Mouse (Mus musculus) kidney, adult 2 months (tissue): ENCODE data around the gene Snx21. TPM values are rescaled to one million over a fixed set of nuclear protein-coding genes. Genes with fewer than 3 reads are reported as not detected.
A peak's percentile ranks its signal among the peaks of the same experiment; 100 is the strongest.

Experiments used
- DNase-seq: peaks from one replicate; pipeline ENCODE4 v3.0.0; 2021
- H3K27ac ChIP-seq: fragments of 200-500 bp; 2 replicates; pipeline ENCODE4 v1.5.1; 2012; ENCODE audit warnings: low read depth, low read length, control low read depth, inconsistent platforms; ENCODE audit not compliant: insufficient read depth
- H3K27me3 ChIP-seq: fragments of 200-500 bp; replicated peaks from 2 replicates; pipeline ENCODE4 v1.6.1; 2012; ENCODE audit warnings: mild to moderate bottlenecking, moderate library complexity, low read length, inconsistent platforms; ENCODE audit not compliant: control insufficient read depth, insufficient read depth
- H3K36me3 ChIP-seq: fragments of 200-500 bp; 2 replicates; pipeline ENCODE4 v1.6.1; 2012; ENCODE audit warnings: mild to moderate bottlenecking, moderate library complexity, low read length, inconsistent platforms; ENCODE audit not compliant: control insufficient read depth, insufficient read depth
- H3K4me1 ChIP-seq: fragments of 200-500 bp; 2 replicates; pipeline ENCODE4 v1.6.1; 2011; ENCODE audit warnings: low read length; ENCODE audit not compliant: control insufficient read depth, insufficient read depth
- H3K4me3 ChIP-seq: fragments of 200-500 bp; 2 replicates; pipeline ENCODE4 v1.5.1; 2011; ENCODE audit warnings: mild to moderate bottlenecking, low read depth, low read length, control low read depth; ENCODE audit not compliant: insufficient read depth
- CTCF ChIP-seq: fragments of 200-500 bp; conservative IDR thresholded peaks from 2 replicates; pipeline ENCODE4 v1.5.1; 2011; ENCODE audit warnings: low read depth, mild to moderate bottlenecking, control low read depth, low read length, moderate library complexity, mixed read lengths; ENCODE audit not compliant: insufficient read depth, insufficient read length
- POLR2A ChIP-seq: fragments of 200-500 bp; IDR thresholded peaks from one replicate; pipeline ENCODE4 v1.6.1; 2011; ENCODE audit warnings: low read depth, low read length, control low read depth
- WGBS: fragments of 180-500 bp; shearing (Covaris S2); methylation state at CpG from one replicate; pipeline ENCODE4 v1.1.7; 2018; 5-methylcytosine and 5-hydroxymethylcytosine counted together
- polyA plus RNA-seq: library from polyadenylated mRNA; depleted of rRNA; stranded (reverse); fragments of >200 nt; gene quantifications from 2 replicates; pipeline ENCODE4 v1.2.3, GENCODE M21; 2012

Gene Snx21
- polyA plus RNA-seq, 1 experiment = 23.2 TPM

DNA sequence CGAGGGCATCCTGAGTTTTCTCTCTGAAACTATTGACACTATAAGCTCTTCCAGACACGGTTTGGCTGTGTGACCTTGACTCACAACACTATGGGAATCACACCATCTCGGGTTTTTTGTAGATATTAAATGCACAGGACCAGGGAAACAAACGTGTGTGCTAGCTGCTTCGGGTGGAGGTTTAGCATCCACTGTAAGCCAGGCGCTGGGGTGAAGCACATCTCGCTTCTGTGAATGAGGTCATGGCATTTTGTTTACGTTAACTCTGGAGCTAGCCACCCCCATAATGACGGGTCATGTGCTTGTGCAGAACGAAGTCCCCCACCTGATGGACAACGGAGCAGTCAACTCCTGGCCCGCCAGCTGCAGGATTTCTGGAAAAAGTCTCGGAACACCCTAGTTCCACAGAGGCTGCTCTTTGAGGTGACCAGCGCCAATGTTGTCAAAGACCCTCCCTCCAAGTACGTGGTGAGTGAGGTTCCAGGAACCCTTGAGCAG lies 814 bp downstream of the Snx21 start:
- H3K4me3 ChIP-seq = peak overlapping the region; percentile 64
- peak overlapping the region; percentile 73 for H3K27ac ChIP-seq
- WGBS = 13% methylated on average over 15 of the region's 15 CpGs
- no peaks in the 10 kb centered on the region for H3K36me3 ChIP-seq
- peaks cover 7% of the 10 kb centered on the region; the same call in 1 of the 2 replicates for H3K4me1 ChIP-seq
- DNase-seq = no peak
- TF ChIP-seq CTCF (no peak), POLR2A (no peak)
- no peaks in the 10 kb centered on the region for H3K27me3 ChIP-seq

DNA sequence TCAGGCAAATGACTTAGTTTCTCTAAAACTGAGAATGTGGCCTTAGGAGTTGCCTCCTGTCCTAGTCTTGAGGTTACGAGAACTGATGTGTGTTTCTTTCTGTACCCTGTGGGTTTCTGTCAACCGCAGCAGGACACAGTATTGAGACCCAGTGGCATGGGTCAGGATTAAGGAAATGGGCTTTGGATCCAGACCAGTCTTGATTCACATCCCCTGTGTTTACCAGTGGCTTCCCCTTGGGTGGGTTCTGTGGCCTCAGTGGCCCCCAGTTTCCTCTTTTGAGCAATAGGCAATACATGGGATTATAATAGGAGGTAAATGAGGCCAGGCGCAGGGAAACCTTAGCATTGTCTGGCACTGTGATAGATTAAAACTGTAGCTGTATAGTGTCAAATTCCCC lies 1.4 kb downstream of the Snx21 start:
- Histone ChIP-seq H3K36me3 (0 out of 2 replicates have a peak, but pooled peaks cover 1% of the 10 kb centered on the region), H3K4me1 (peaks cover 7% of the 10 kb centered on the region; the same call in 1 of the 2 replicates), H3K4me3 (peak overlapping the region; percentile 64), H3K27me3 (no peaks in the 10 kb centered on the region), H3K27ac (0 out of 2 replicates have a peak overlapping the region, but pooled peaks have one; percentile 73)
- 71% methylated on average over 3 of the region's 3 CpGs for whole genome bisulfite sequencing
- no peak for TF ChIP-seq POLR2A
- no peak for TF ChIP-seq CTCF
- no peak for DNase-seq

- peaks cover 7% of the 10 kb centered on the region; the same call in 1 of the 2 replicates for H3K4me1 ChIP-seq
- H3K27ac ChIP-seq = no peak overlapping the region
- H3K27me3 ChIP-seq = no peaks in the 10 kb centered on the region
- TF ChIP-seq POLR2A (no peak), CTCF (no peak)
- H3K4me3 ChIP-seq = no peak overlapping the region
- 0 out of 2 replicates have a peak, but pooled peaks cover 2% of the 10 kb centered on the region for H3K36me3 ChIP-seq
- DNase-seq = no peak
- WGBS = 54% methylated on average over 10 of the region's 10 CpGs
Observed at GRCm38 (mm10) chr2:164787779-164788178, 2.2 kb downstream of the Snx21 start.

DNA sequence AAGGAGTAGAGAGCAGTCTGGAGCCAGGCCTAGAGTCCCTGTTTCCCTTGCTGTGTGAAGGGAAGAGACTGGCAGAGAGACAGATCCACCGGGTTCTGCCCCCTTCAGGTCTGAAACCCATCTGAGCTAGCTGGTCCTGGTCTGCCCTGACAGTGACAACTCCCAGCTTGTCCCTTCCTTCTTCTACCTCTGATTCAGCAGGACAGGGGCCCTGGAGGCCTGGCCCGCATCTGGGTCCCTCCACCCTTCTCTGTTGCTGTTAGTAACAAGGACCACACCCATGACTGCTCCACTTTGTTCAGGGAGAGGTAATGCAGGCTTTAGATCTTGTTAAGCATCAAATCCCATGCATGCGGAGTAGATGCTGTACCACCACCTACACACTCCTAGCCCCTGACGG lies 2.8 kb downstream of the Snx21 start:
- H3K36me3 ChIP-seq = 0 out of 2 replicates have a peak, but pooled peaks cover 2% of the 10 kb centered on the region
- 81% methylated on average over 4 of the region's 4 CpGs for WGBS
- no peak for DNase-seq
- H3K27ac ChIP-seq = no peak overlapping the region
- TF ChIP-seq POLR2A (no peak), CTCF (no peak)
- H3K27me3 ChIP-seq = no peaks in the 10 kb centered on the region
- peaks cover 7% of the 10 kb centered on the region; the same call in 1 of the 2 replicates for H3K4me1 ChIP-seq
- no peak overlapping the region for H3K4me3 ChIP-seq

GRCm38 (mm10) chr2:164790451-164790850 lies 4.8 kb downstream of the Snx21 start:
- WGBS = 50% methylated on average over 4 of the region's 4 CpGs
- Histone ChIP-seq H3K36me3 (0 out of 2 replicates have a peak, but pooled peaks cover 2% of the 10 kb centered on the region), H3K4me3 (no peak overlapping the region), H3K4me1 (no peaks in the 10 kb centered on the region), H3K27me3 (no peaks in the 10 kb centered on the region), H3K27ac (no peak overlapping the region)
- DNase-seq = peak; percentile 61
- TF ChIP-seq CTCF = no peak
- no peak for TF ChIP-seq POLR2A

DNA sequence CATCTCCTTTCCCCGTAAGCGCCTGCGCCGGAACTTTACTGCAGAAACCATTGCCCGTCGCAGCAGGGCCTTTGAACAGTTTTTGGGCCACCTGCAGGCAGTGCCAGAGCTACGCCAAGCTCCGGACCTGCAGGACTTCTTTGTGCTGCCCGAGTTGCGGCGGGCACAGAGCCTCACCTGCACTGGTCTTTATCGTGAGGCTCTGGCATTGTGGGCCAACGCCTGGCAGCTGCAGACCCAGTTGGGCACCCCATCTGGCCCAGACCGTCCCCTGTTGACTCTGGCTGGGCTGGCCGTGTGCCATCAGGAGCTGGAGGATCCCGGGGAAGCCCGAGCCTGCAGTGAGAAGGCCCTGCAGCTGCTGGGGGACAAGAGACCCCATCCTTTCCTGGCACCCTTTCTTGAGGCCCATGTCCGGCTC lies 6.2 kb downstream of the Snx21 start:
- no peak overlapping the region for H3K4me3 ChIP-seq
- 0 out of 2 replicates have a peak, but pooled peaks cover 2% of the 10 kb centered on the region for H3K36me3 ChIP-seq
- no peak for DNase-seq
- H3K27ac ChIP-seq = no peak overlapping the region
- H3K4me1 ChIP-seq = no peaks in the 10 kb centered on the region
- 88% methylated on average over 18 of the region's 18 CpGs for WGBS
- no peak for TF ChIP-seq POLR2A
- TF ChIP-seq CTCF = no peak
- no peaks in the 10 kb centered on the region for H3K27me3 ChIP-seq

DNA sequence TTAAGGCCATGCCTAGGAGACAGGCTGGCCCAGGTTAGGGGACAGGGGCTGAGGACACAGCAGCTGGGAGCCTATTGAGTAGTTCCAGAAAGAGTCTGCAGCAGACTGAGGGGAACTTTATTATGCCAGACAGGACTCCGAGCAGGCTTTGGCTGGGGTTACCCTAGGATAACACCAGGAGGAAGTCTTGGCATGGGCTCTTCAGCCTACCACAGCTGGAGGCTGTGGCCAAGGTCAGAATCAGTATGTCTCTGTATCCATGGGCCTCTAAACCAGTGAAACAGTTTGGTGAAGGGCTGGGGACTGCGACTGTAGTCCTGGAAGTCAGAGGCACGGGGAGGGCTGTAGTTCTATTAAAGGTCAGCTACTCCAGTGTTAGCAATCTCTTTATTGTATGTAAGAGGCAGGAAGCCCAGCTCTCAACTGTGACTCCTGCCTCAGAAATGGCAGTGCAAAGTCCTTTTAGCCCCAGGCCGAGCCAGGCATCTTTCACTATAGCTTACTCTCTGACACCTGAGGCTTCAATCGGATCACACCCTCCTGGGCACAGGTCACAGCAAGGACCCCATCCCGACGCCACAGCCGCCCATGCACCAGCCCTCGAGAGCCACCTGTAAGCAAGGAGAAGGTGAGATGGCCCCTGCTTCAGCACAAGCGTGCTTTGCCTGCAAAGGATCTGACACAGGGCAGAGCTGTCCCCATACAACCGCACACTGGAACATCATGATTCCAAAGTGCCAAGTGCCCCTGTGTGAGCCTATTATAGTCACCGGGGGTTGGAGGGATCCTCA lies 7.0 kb downstream of the Snx21 start:
- no peaks in the 10 kb centered on the region for H3K27me3 ChIP-seq
- no peak for TF ChIP-seq POLR2A
- no peak for TF ChIP-seq CTCF
- DNase-seq = no peak
- H3K4me3 ChIP-seq = no peak overlapping the region
- H3K36me3 ChIP-seq = peaks cover 2% of the 10 kb centered on the region; the same call in 1 of the 2 replicates
- 80% methylated on average over 12 of the region's 12 CpGs for WGBS
- H3K4me1 ChIP-seq = no peaks in the 10 kb centered on the region
- H3K27ac ChIP-seq = no peak overlapping the region
